Mouse (Mus musculus) embryonic facial prominence, embryonic 13.5 days (tissue): ENCODE measurements around the gene Slc25a10. TPM values are rescaled to one million over a fixed set of nuclear protein-coding genes. Genes with fewer than 3 reads are reported as not detected.

Experiments
- ATAC-seq: fragments of 200-750 bp; cut with Nextera tagmentation; 2 replicates; pipeline ENCODE4 v1.8.0; 2017; ENCODE audit warnings: low read depth; ENCODE audit not compliant: insufficient number of reproducible peaks, insufficient read depth, low FRiP score, low TSS enrichment
- H3K27ac ChIP-seq: fragments of 300-500 bp; sonication (generic); 2 replicates; pipeline ENCODE4 v1.5.1; 2015; ENCODE audit warnings: moderate library complexity, mild to moderate bottlenecking, inconsistent platforms
- H3K27me3 ChIP-seq: fragments of 300-500 bp; sonication (generic); 2 replicates; pipeline ENCODE4 v1.6.1; 2015; ENCODE audit warnings: mild to moderate bottlenecking, inconsistent platforms
- H3K36me3 ChIP-seq: fragments of 300-500 bp; sonication (generic); 2 replicates; pipeline ENCODE4 v1.6.1; 2015; ENCODE audit warnings: mild to moderate bottlenecking, inconsistent platforms
- H3K4me1 ChIP-seq: fragments of 300-500 bp; sonication (generic); 2 replicates; pipeline ENCODE4 v1.6.1; 2015; ENCODE audit warnings: inconsistent platforms
- H3K4me2 ChIP-seq: fragments of 300-500 bp; sonication (generic); 2 replicates; pipeline ENCODE4 v1.6.1; 2015; ENCODE audit warnings: moderate library complexity, mild to moderate bottlenecking, inconsistent platforms
- H3K4me3 ChIP-seq: fragments of 300-500 bp; sonication (generic); 2 replicates; pipeline ENCODE4 v1.5.1; 2015; ENCODE audit warnings: mild to moderate bottlenecking, inconsistent platforms
- H3K9ac ChIP-seq: fragments of 300-500 bp; sonication (generic); 2 replicates; pipeline ENCODE4 v1.6.1; 2015; ENCODE audit warnings: mild to moderate bottlenecking, inconsistent platforms
- H3K9me3 ChIP-seq: fragments of 300-500 bp; sonication (generic); 2 replicates; pipeline ENCODE4 v1.6.1; 2016; ENCODE audit warnings: inconsistent platforms
- WGBS: fragments of 180-500 bp; shearing (Covaris S2); methylation state at CpG from one replicate; pipeline ENCODE4 v1.1.7; 2015; ENCODE audit warnings: mixed read lengths; 5-methylcytosine and 5-hydroxymethylcytosine counted together
- polyA plus RNA-seq: library from polyadenylated mRNA; unstranded; fragments of >200 nt; fragmentation: Nextera tagmentation; extraction: Ambion mirVana; gene quantifications from 2 replicates; pipeline ENCODE4 v1.2.1, GENCODE M21; 2015

Gene Slc25a10
- 50.1 and 54.3 TPM in 2 replicates for polyA plus RNA-seq

- peak; percentile 66 for ATAC-seq
- Histone ChIP-seq H3K4me1 (peaks cover 34% of the 10 kb centered on the region), H3K27ac (peak within 1 kb of the TSS; percentile 87), H3K9ac (peak within 1 kb of the TSS; percentile 89), H3K4me3 (peak within 1 kb of the TSS; percentile 99), H3K27me3 (no peaks in the 10 kb centered on the region), H3K36me3 (peaks cover 56% of the 10 kb centered on the region), H3K4me2 (peak within 1 kb of the TSS; percentile 95), H3K9me3 (no peaks in the 10 kb centered on the region)
- under 1% methylated on average over 35 of the region's 35 CpGs for WGBS
Measured at GRCm38 (mm10) chr11:120491317-120492023, at the start of gene Slc25a10. Slc25a10 (plus strand) TSS chr11:120491840.

GRCm38 (mm10) chr11:120442344-120442743, 49.3 kb upstream of the Slc25a10 start, which contains the start of gene Tspan10:
Tspan10 (plus strand) TSS chr11:120442644.
- Histone ChIP-seq H3K9me3 (no peaks in the 10 kb centered on the region), H3K4me1 (no peaks in the 10 kb centered on the region), H3K27me3 (no peaks in the 10 kb centered on the region), H3K4me3 (no peak within 1 kb of the TSS), H3K36me3 (no peaks in the 10 kb centered on the region), H3K27ac (no peak within 1 kb of the TSS), H3K9ac (no peak within 1 kb of the TSS), H3K4me2 (no peak within 1 kb of the TSS)
- 89% methylated on average over 3 of the region's 3 CpGs for WGBS
- ATAC-seq: no peak

- H3K27ac ChIP-seq: no peak overlapping the region
- no peaks in the 10 kb centered on the region for H3K9me3 ChIP-seq
- no peaks in the 10 kb centered on the region for H3K27me3 ChIP-seq
- H3K9ac ChIP-seq: no peak overlapping the region
- no peak overlapping the region for H3K4me3 ChIP-seq
- no peaks in the 10 kb centered on the region for H3K4me1 ChIP-seq
- H3K4me2 ChIP-seq: no peak overlapping the region
- ATAC-seq: no peak
- 78% methylated on average over 3 of the region's 3 CpGs for WGBS
- no peaks in the 10 kb centered on the region for H3K36me3 ChIP-seq
Measured at GRCm38 (mm10) chr11:120442765-120443280, 48.8 kb upstream of the Slc25a10 start.

DNA sequence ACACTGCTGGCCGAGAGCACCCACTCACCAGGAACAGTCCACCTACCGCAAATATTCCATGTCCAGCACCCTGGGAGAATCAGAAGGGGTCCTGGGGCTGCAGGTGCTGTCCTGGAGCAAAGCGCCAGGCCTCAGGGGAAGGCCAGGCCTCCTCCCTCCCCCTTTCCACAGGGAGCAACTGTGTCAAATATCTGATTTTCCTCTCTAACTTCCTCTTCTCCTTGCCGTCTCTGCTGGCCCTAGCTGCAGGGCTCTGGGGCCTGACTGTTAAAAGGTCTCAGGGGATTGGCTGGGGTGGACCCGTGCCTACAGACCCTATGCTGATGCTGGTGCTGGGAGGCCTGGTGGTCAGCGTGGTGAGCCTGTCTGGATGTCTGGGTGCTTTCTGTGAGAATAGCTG, 47.5 kb upstream of the Slc25a10 start:
- Histone ChIP-seq H3K4me1 (no peaks in the 10 kb centered on the region), H3K4me2 (no peak overlapping the region), H3K9ac (0 out of 2 replicates have a peak overlapping the region, but pooled peaks have one; percentile 22), H3K9me3 (no peaks in the 10 kb centered on the region), H3K4me3 (no peak overlapping the region), H3K27me3 (no peaks in the 10 kb centered on the region), H3K27ac (no peak overlapping the region), H3K36me3 (no peaks in the 10 kb centered on the region)
- no peak for ATAC-seq
- WGBS: 59% methylated on average over 6 of the region's 6 CpGs

GRCm38 (mm10) chr11:120445475-120445874, 46.2 kb upstream of the Slc25a10 start:
- Histone ChIP-seq H3K9ac (no peak overlapping the region), H3K4me2 (no peak overlapping the region), H3K9me3 (no peaks in the 10 kb centered on the region), H3K36me3 (no peaks in the 10 kb centered on the region), H3K27me3 (no peaks in the 10 kb centered on the region), H3K4me3 (no peak overlapping the region), H3K27ac (no peak overlapping the region), H3K4me1 (no peaks in the 10 kb centered on the region)
- WGBS: 75% methylated on average over 3 of the region's 3 CpGs
- ATAC-seq: no peak

DNA sequence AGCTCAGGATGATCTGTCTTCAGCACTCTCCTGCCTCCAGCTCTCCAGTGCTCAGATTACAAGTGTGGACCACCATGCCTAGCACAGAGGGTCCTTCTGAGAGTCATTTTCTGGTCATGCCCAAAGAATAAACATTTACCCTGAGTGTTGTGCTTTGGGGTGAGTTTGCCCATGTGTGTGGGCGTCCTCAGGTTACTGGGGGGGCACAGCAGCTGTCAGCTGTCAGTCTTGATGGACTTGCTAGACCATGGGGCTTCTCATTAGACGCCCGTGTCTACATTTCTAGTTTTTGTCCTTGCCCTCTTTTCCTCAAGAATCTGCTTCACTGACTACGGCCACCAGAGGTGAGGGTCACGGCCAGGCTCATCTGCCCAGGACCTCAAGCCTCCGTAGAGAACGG, 44.5 kb upstream of the Slc25a10 start:
- Histone ChIP-seq H3K4me2 (no peak overlapping the region), H3K4me3 (no peak overlapping the region), H3K4me1 (no peaks in the 10 kb centered on the region), H3K9me3 (no peaks in the 10 kb centered on the region), H3K9ac (no peak overlapping the region), H3K27ac (no peak overlapping the region), H3K27me3 (no peaks in the 10 kb centered on the region), H3K36me3 (no peaks in the 10 kb centered on the region)
- WGBS: 77% methylated on average over 7 of the region's 7 CpGs
- no peak for ATAC-seq

GRCm38 (mm10) chr11:120452246-120452645, 39.4 kb upstream of the Slc25a10 start:
- ATAC-seq: no peak
- WGBS: 66% methylated on average over 3 of the region's 3 CpGs
- peaks cover 10% of the 10 kb centered on the region; the same call in 1 of the 2 replicates for H3K36me3 ChIP-seq
- peaks cover 6% of the 10 kb centered on the region for H3K4me1 ChIP-seq
- H3K27me3 ChIP-seq: no peaks in the 10 kb centered on the region
- no peaks in the 10 kb centered on the region for H3K9me3 ChIP-seq
- H3K4me3 ChIP-seq: no peak overlapping the region
- no peak overlapping the region for H3K4me2 ChIP-seq
- H3K27ac ChIP-seq: no peak overlapping the region
- H3K9ac ChIP-seq: no peak overlapping the region

GRCm38 (mm10) chr11:120453306-120453705, 38.3 kb upstream of the Slc25a10 start, which contains the start of gene Pde6g:
Pde6g (minus strand) TSS chr11:120453500.
- H3K4me1 ChIP-seq: peaks cover 9% of the 10 kb centered on the region
- H3K27me3 ChIP-seq: no peaks in the 10 kb centered on the region
- no peak within 1 kb of the TSS for H3K4me2 ChIP-seq
- H3K9me3 ChIP-seq: no peaks in the 10 kb centered on the region
- no peak within 1 kb of the TSS for H3K4me3 ChIP-seq
- WGBS: 89% methylated on average over 4 of the region's 4 CpGs
- H3K9ac ChIP-seq: peak within 1 kb of the TSS; percentile 32; the same call in 1 of the 2 replicates
- ATAC-seq: no peak
- no peak within 1 kb of the TSS for H3K27ac ChIP-seq
- H3K36me3 ChIP-seq: peaks cover 10% of the 10 kb centered on the region; the same call in 1 of the 2 replicates

DNA sequence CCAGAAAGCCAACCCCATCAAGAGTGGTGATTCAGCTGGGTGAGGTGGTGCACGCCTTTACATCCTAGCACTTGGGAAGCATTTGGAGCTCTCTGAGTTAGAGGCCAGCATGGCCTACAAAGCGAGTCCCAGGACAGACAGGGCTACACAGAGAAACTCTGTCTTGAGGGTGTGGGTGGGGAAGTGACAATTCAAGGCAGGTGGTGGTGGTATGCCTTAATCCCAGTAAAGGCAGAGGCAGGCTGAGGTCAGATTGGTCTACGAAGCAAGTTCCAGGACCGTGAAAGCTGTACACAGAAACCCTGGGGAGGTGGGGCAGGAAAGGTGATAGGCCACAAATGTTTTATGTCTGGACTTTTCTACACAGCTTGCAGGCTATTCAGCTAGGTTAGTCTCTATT, 36.7 kb upstream of the Slc25a10 start:
- H3K4me1 ChIP-seq: peaks cover 21% of the 10 kb centered on the region
- H3K9ac ChIP-seq: no peak overlapping the region
- no peak overlapping the region for H3K4me3 ChIP-seq
- H3K36me3 ChIP-seq: peaks cover 20% of the 10 kb centered on the region
- no peaks in the 10 kb centered on the region for H3K27me3 ChIP-seq
- ATAC-seq: no peak
- no peak overlapping the region for H3K4me2 ChIP-seq
- H3K27ac ChIP-seq: no peak overlapping the region
- 83% methylated on average over 4 of the region's 4 CpGs for WGBS
- no peaks in the 10 kb centered on the region for H3K9me3 ChIP-seq

DNA sequence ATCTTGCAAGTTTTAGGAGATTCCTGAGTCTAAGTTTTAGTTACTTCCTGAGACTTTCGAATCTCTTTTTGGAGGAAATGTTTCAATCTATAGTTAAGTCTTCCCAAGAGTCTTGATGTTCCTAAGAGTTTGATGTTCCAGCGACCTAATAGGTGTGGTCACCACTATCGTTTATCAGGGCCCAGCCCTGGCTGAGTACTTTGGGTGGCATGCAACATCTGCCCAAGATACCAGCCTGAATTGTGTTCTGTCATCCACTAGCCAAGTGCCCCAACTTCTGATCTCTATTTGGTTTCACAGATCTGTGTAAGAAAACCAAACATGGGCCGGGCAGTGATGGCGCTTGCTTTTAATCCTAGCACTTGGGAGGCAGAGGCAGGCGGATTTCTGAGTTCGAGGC, 36.2 kb upstream of the Slc25a10 start:
- H3K4me1 ChIP-seq: peaks cover 21% of the 10 kb centered on the region
- H3K9ac ChIP-seq: no peak overlapping the region
- no peak for ATAC-seq
- 93% methylated on average over 7 of the region's 7 CpGs for WGBS
- H3K9me3 ChIP-seq: no peaks in the 10 kb centered on the region
- no peak overlapping the region for H3K27ac ChIP-seq
- no peak overlapping the region for H3K4me2 ChIP-seq
- H3K36me3 ChIP-seq: peaks cover 23% of the 10 kb centered on the region
- H3K4me3 ChIP-seq: no peak overlapping the region
- no peaks in the 10 kb centered on the region for H3K27me3 ChIP-seq

- 33% methylated on average over 14 of the region's 14 CpGs for WGBS
- Histone ChIP-seq H3K4me1 (peaks cover 21% of the 10 kb centered on the region), H3K4me3 (peak overlapping the region; percentile 91), H3K36me3 (peaks cover 41% of the 10 kb centered on the region), H3K27me3 (no peaks in the 10 kb centered on the region), H3K9ac (peak overlapping the region; percentile 97), H3K27ac (peak overlapping the region; percentile 82), H3K9me3 (no peaks in the 10 kb centered on the region), H3K4me2 (peak overlapping the region; percentile 91)
- ATAC-seq: no peak
Measured at GRCm38 (mm10) chr11:120457370-120457769, 34.3 kb upstream of the Slc25a10 start.
